In genomic region chr12:98575942-98576550, GRCm38 (mm10) we compare ENCODE assay signal across 15 mouse cellular contexts. TPM values are rescaled to one million over a fixed set of nuclear protein-coding genes. Genes with fewer than 3 reads are reported as not detected.
DNase-seq lines count a peak whose midpoint lies in the region; ATAC-seq and TF ChIP-seq lines count a peak whose summit lies in the region.
"Had no signal": no experiment of that assay in that cellular context is flagged by ENCODE, and none has a peak within 500 bp of the region (broad histone marks: within the 10 kb centered on the region; RNA-seq: fewer than 3 reads in every experiment).

No protein-coding gene starts in this region.

- no peak for TF ChIP-seq CTCF in midbrain, postnatal 0 days (IDR thresholded peaks at IDR 0.05)

- no peak overlapping the region for H3K27ac ChIP-seq in hindbrain, embryonic 13.5 days
- H3K27ac ChIP-seq in midbrain, postnatal 0 days (ENCODE audit: low read depth, low read length): no peak overlapping the region
- H3K27ac ChIP-seq: gastrocnemius, adult 2 months; kidney, postnatal 0 days; limb, embryonic 15.5 days; lung, embryonic 15.5 days had no signal

- peak overlapping the region; percentile 68 for H3K4me3 ChIP-seq in hindbrain, embryonic 13.5 days
- H3K4me3 ChIP-seq in midbrain, postnatal 0 days (ENCODE audit: low read depth, low read length): peak overlapping the region; percentile 74; the same call in 1 of the 2 replicates
- H3K4me3 ChIP-seq: gastrocnemius, adult 2 months had no signal

- H3K27me3 ChIP-seq in hindbrain, embryonic 13.5 days: 0 out of 2 replicates have a peak, but pooled peaks cover 8% of the 10 kb centered on the region
- H3K27me3 ChIP-seq in midbrain, postnatal 0 days (ENCODE audit: insufficient read depth, low read length): no peaks in the 10 kb centered on the region

- H3K4me1 ChIP-seq in hindbrain, embryonic 13.5 days (replicated peaks): peaks cover 54% of the 10 kb centered on the region
- H3K4me1 ChIP-seq in midbrain, postnatal 0 days (ENCODE audit: insufficient read depth, low read length): peaks cover 18% of the 10 kb centered on the region; the same call in 1 of the 2 replicates

- 57% methylated on average over 8 of the region's 8 CpGs for WGBS in hindbrain, embryonic 13.5 days
- WGBS in midbrain, postnatal 0 days: 65% methylated on average over 8 of the region's 8 CpGs

- H3K9ac ChIP-seq in hindbrain, embryonic 13.5 days: no peak overlapping the region
- H3K9ac ChIP-seq in midbrain, postnatal 0 days (replicated peaks; ENCODE audit: low read length, poor library complexity, severe bottlenecking): 0 out of 2 replicates have a peak overlapping the region, but pooled peaks have one; percentile 89
- H3K9ac ChIP-seq: limb, embryonic 15.5 days; lung, embryonic 15.5 days had no signal

- H3K9me3 ChIP-seq in hindbrain, embryonic 13.5 days: no peaks in the 10 kb centered on the region
- no peaks in the 10 kb centered on the region for H3K9me3 ChIP-seq in midbrain, postnatal 0 days (ENCODE audit: low read length)
- H3K9me3 ChIP-seq: heart, embryonic 10.5 days; limb, embryonic 15.5 days; lung, embryonic 15.5 days had no signal

- peak overlapping the region; percentile 71 for H3K4me2 ChIP-seq in hindbrain, embryonic 13.5 days
- peak overlapping the region; percentile 76 for H3K4me2 ChIP-seq in midbrain, postnatal 0 days (ENCODE audit: low read depth, low read length, poor library complexity, severe bottlenecking)

- DNase-seq in cerebellum, adult 9-10 months: peak; percentile 68
- peak; percentile 41 to 59 for DNase-seq in cerebellum, postnatal 36 days
- DNase-seq in midbrain, postnatal 0 days (ENCODE audit: low spot score): no peak
- DNase-seq in testis, postnatal 10 days (ENCODE audit: low spot score): no peak
- DNase-seq in lung, postnatal 4 days: no peak
- DNase-seq in urinary bladder, postnatal 14 days (ENCODE audit: low spot score): no peak
- DNase-seq: adrenal gland, postnatal 36 days; gastrocnemius, adult 2 months; thymus, postnatal 25 days had no signal

- H3K36me3 ChIP-seq in hindbrain, embryonic 13.5 days: no peaks in the 10 kb centered on the region
- no peaks in the 10 kb centered on the region for H3K36me3 ChIP-seq in midbrain, postnatal 0 days (ENCODE audit: insufficient read depth, low read length)
- H3K36me3 ChIP-seq: heart, embryonic 10.5 days; limb, embryonic 15.5 days; lung, embryonic 15.5 days had no signal

- no peak for ATAC-seq in hindbrain, embryonic 13.5 days (ENCODE audit: low FRiP score)
- ATAC-seq in midbrain, postnatal 0 days (ENCODE audit: low FRiP score): no peak

RNA-seq across cellular contexts. Expression of gene Kcnk10, which starts 2.1 kb away (rescaled TPM):
- polyA plus RNA-seq in hindbrain, embryonic 13.5 days (2015; fragmentation: Nextera tagmentation; extraction: Ambion mirVana): 39.6 and 43.2 TPM in 2 replicates
- 56.6 and 62.6 TPM in 2 replicates for total RNA-seq in midbrain, postnatal 0 days (2014; rRNA removed)
- polyA plus RNA-seq in midbrain, postnatal 0 days (2015; fragmentation: Nextera tagmentation; extraction: Ambion mirVana): 33.0 and 37.4 TPM in 2 replicates
- total RNA-seq: common myeloid progenitor, adult 5-6 weeks; gastrocnemius, adult 2 months had no signal

RNA-seq across cellular contexts. Expression of gene Spata7, which starts 51.9 kb away (rescaled TPM):
- polyA plus RNA-seq in hindbrain, embryonic 13.5 days (2015; fragmentation: Nextera tagmentation; extraction: Ambion mirVana): 30.4 and 31.3 TPM in 2 replicates
- total RNA-seq in midbrain, postnatal 0 days (2014; rRNA removed): 29.2 and 41.6 TPM in 2 replicates
- polyA plus RNA-seq in midbrain, postnatal 0 days (2015; fragmentation: Nextera tagmentation; extraction: Ambion mirVana): 34.2 and 38.2 TPM in 2 replicates

Comparison
In these comparisons a context has a peak if more than half of its experiments do, and no peak if none do; other contexts are left out.
1. DNase-seq: peak in cerebellum, adult 9-10 months (single experiment) and cerebellum, postnatal 36 days (2 of 2); none in midbrain, postnatal 0 days (single experiment), testis, postnatal 10 days (single experiment), lung, postnatal 4 days (0 of 2) and urinary bladder, postnatal 14 days (single experiment).